Mouse (Mus musculus): ENCODE measurements around the gene Polrmt. TPM values are rescaled to one million over a fixed set of nuclear protein-coding genes. Genes with fewer than 3 reads are reported as not detected.

Gene Polrmt
- polyA plus RNA-seq, 1 experiment from 2014 or later: 44.8 TPM

DNA sequence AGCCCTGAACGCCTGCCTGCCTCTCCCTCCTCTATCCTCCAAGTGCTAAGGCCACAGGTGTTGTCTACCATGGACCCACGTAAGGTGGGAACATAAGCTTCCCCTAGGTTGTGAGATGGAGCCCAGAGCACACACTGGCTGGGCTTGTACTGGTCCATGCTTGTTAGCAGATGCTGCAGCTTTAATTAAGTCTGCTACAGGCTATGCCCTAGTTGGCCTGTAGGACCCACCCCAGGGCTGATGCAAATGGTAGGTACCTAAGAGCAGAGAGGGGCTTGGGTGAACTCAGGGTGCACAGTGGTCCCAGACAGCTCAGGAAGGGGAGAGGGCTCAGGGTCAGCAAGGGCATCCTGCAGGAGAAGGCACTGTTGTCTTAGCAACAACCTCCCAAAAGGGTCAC lies 43.2 kb upstream of the Polrmt start:
- no peak overlapping the region for H3K9ac ChIP-seq (ENCODE audit: low read length)
- H3K4me1 ChIP-seq (replicated peaks; ENCODE audit: control insufficient read depth, insufficient read depth, low read length): peaks cover 4% of the 10 kb centered on the region; the same call in 1 of the 2 replicates
- no peak for ATAC-seq (replicated peaks; ENCODE audit: low FRiP score)
- H3K4me3 ChIP-seq (ENCODE audit: low read depth, low read length): no peak overlapping the region
- no peaks in the 10 kb centered on the region for H3K36me3 ChIP-seq (ENCODE audit: control insufficient read depth, insufficient read depth, low read length)
- DNase-seq (ENCODE audit: low spot score): no peak
- H3K4me2 ChIP-seq (ENCODE audit: low read depth, low read length, severe bottlenecking): no peak overlapping the region
- H3K27ac ChIP-seq (ENCODE audit: low read depth, low read length): no peak overlapping the region
- no peaks in the 10 kb centered on the region for H3K27me3 ChIP-seq (ENCODE audit: control insufficient read depth, insufficient read depth, low read length)
- WGBS: 57% methylated on average over 2 of the region's 2 CpGs
- no peaks in the 10 kb centered on the region for H3K9me3 ChIP-seq (ENCODE audit: control insufficient read depth, low read length)

DNA sequence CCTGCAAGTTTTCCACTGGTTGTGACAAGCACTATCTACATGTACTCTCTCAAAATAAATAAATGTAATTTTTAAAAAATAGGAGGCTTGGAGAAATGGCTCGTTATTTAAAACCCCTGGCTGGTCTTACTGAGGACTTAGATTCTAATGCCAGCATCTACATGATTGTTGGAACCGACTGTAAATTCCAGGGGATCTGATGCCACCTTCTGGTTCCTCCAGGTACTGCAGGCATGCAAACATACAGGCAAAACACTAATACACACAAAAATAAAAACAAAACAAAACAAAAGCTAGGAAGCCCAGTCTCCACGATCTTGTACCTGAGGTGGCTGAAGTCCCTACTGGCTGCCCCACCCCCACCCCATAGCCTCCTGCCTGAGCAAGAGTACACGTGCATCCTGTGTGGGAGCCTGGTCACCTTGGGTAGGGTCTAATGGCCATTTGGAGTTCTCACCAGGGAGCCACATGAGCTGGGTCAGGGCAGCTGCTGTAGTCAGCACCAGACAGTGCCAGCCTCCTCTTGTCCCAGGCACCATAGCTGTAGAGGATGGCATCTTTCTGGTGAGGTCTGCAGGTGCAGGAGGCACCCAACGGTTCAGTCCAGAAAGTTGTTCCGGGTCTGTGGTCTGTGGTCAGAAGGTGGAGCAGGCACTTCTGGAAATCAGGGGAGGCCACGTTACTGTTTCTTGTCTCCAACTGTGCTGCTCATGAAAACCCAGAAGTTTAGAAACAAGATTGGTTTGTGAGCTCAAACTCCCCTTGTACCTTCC lies 42.2 kb upstream of the Polrmt start:
- Histone ChIP-seq H3K4me2 (ENCODE audit: low read depth, low read length, severe bottlenecking) (no peak overlapping the region), H3K9me3 (ENCODE audit: control insufficient read depth, low read length) (no peaks in the 10 kb centered on the region), H3K4me3 (ENCODE audit: low read depth, low read length) (no peak overlapping the region), H3K9ac (ENCODE audit: low read length) (no peak overlapping the region), H3K36me3 (ENCODE audit: control insufficient read depth, insufficient read depth, low read length) (no peaks in the 10 kb centered on the region), H3K4me1 (replicated peaks; ENCODE audit: control insufficient read depth, insufficient read depth, low read length) (peaks cover 4% of the 10 kb centered on the region; the same call in 1 of the 2 replicates), H3K27ac (ENCODE audit: low read depth, low read length) (no peak overlapping the region), H3K27me3 (ENCODE audit: control insufficient read depth, insufficient read depth, low read length) (peaks cover 3% of the 10 kb centered on the region; the same call in 1 of the 2 replicates)
- ATAC-seq (replicated peaks; ENCODE audit: low FRiP score) (no peak), DNase-seq (ENCODE audit: low spot score) (peak; percentile 87)
- WGBS: 37% methylated on average over 7 of the region's 7 CpGs

DNA sequence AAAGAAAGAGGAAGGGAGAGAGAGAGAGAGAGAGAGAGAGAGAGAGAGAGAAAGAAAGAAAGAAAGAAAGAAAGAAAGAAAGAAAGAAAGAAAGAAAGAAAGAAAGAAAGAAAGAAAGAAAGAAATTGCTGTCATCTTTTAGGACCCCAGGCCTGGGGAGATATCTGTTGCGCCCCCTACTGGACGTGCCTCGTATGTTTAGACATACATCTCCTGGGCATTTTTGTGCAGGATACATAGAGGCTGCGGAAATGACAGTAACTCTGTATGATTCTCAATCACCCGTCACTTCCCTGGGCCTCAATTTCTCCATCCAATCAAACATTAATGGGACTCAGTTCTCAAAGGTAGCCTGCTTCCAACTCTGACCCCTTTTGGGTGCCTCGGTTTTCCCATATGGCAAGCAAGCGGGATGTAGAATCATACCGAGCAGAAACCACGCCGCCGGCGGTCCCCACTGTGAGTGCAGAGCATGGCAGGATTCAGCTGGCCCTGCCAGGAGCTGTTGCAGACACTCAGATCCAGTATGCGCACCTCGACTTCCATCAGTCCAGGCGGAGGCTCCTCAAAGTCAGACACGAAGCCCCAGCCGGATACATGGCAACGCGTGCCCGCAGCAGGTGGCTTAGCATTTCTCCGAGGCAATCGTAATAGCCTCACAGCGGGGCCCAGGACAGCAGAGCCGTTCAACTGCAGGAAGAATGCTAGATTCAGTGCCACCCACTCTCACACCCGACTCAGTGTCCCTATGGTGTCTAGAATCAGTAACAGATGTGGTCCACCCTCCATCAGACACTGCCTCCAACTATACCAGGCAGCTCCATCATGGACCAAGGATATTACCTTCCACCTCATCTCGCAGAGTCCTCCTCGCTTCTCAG lies 37.8 kb upstream of the Polrmt start:
- peaks cover 7% of the 10 kb centered on the region for H3K4me1 ChIP-seq (replicated peaks; ENCODE audit: control insufficient read depth, insufficient read depth, low read length)
- no peaks in the 10 kb centered on the region for H3K9me3 ChIP-seq (ENCODE audit: control insufficient read depth, low read length)
- no peaks in the 10 kb centered on the region for H3K36me3 ChIP-seq (ENCODE audit: control insufficient read depth, insufficient read depth, low read length)
- H3K4me3 ChIP-seq (ENCODE audit: low read depth, low read length): no peak overlapping the region
- no peak overlapping the region for H3K9ac ChIP-seq (ENCODE audit: low read length)
- peaks cover 15% of the 10 kb centered on the region for H3K27me3 ChIP-seq (ENCODE audit: control insufficient read depth, insufficient read depth, low read length)
- no peak for ATAC-seq (replicated peaks; ENCODE audit: low FRiP score)
- 41% methylated on average over 27 of the region's 27 CpGs for WGBS
- no peak overlapping the region for H3K4me2 ChIP-seq (ENCODE audit: low read depth, low read length, severe bottlenecking)
- no peak overlapping the region for H3K27ac ChIP-seq (ENCODE audit: low read depth, low read length)
- DNase-seq (ENCODE audit: low spot score): peak; percentile 77

DNA sequence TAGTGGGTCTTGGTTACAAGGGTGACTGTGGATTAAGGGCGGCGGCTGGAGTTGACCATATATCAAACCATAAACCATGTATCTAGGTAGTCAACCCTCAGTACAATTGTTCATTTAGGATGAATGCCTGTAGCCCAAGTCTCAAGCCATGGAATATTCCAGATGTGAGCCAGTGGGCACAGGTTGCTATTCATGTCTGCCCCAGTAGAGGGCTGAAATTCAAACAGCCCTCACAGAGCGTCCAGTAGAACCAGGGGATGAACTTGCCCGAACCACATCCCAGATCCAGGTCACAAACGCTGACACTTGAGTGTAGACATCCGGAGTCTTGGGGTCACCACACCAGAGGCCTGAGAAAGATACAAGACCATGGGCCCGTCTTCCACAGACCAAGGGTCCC lies 36.7 kb upstream of the Polrmt start:
- Histone ChIP-seq H3K36me3 (ENCODE audit: control insufficient read depth, insufficient read depth, low read length) (no peaks in the 10 kb centered on the region), H3K9me3 (ENCODE audit: control insufficient read depth, low read length) (no peaks in the 10 kb centered on the region), H3K9ac (ENCODE audit: low read length) (no peak overlapping the region), H3K4me2 (ENCODE audit: low read depth, low read length, severe bottlenecking) (no peak overlapping the region), H3K27ac (ENCODE audit: low read depth, low read length) (no peak overlapping the region), H3K4me3 (ENCODE audit: low read depth, low read length) (no peak overlapping the region), H3K27me3 (ENCODE audit: control insufficient read depth, insufficient read depth, low read length) (peaks cover 26% of the 10 kb centered on the region), H3K4me1 (replicated peaks; ENCODE audit: control insufficient read depth, insufficient read depth, low read length) (peaks cover 9% of the 10 kb centered on the region)
- no peak for DNase-seq (ENCODE audit: low spot score)
- no peak for ATAC-seq (replicated peaks; ENCODE audit: low FRiP score)
- 64% methylated on average over 7 of the region's 7 CpGs for WGBS

DNA sequence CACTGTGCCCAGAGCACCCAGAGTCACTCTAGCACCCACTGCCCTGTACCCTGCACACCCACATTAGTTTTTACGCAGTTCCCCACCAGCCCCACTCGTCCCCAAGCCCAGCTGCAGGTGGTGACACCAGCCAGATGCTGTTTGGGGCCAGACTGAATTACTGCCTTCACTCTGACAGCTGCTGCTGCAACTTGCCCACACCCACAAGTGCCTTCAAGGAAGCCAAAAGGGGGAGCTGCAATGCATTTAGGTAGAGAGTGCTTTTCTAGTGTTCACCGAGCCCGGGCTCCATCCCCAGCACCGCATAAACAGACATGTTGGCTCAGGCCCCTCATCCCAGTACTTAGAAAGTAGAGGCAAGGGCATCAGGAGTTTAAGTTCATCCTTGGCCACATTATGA lies 35.6 kb upstream of the Polrmt start:
- Histone ChIP-seq H3K36me3 (ENCODE audit: control insufficient read depth, insufficient read depth, low read length) (no peaks in the 10 kb centered on the region), H3K27ac (ENCODE audit: low read depth, low read length) (no peak overlapping the region), H3K4me3 (ENCODE audit: low read depth, low read length) (no peak overlapping the region), H3K9ac (ENCODE audit: low read length) (no peak overlapping the region), H3K4me2 (ENCODE audit: low read depth, low read length, severe bottlenecking) (no peak overlapping the region), H3K9me3 (ENCODE audit: control insufficient read depth, low read length) (no peaks in the 10 kb centered on the region), H3K27me3 (ENCODE audit: control insufficient read depth, insufficient read depth, low read length) (peaks cover 37% of the 10 kb centered on the region), H3K4me1 (replicated peaks; ENCODE audit: control insufficient read depth, insufficient read depth, low read length) (peaks cover 14% of the 10 kb centered on the region)
- DNase-seq (ENCODE audit: low spot score) (no peak), ATAC-seq (replicated peaks; ENCODE audit: low FRiP score) (no peak)
- 55% methylated on average over 5 of the region's 5 CpGs for WGBS

DNA sequence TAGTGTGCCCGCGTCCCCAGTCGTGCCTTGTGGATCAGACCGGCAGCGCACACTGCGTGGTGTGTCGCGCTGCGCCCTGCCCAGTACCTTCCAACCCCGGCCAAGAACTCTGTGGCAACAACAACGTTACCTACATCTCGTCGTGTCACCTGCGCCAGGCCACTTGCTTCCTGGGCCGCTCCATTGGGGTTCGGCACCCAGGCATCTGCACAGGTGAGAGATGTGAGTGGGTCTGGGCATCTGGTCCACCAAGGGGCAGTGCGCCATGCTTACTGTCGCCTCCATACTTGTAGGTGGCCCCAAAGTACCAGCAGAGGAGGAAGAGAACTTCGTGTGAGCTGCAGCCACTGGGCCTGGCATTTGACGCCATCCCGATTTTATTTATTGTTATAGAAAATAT lies 34.8 kb upstream of the Polrmt start:
- no peak overlapping the region for H3K9ac ChIP-seq (ENCODE audit: low read length)
- peaks cover 40% of the 10 kb centered on the region for H3K27me3 ChIP-seq (ENCODE audit: control insufficient read depth, insufficient read depth, low read length)
- H3K4me2 ChIP-seq (ENCODE audit: low read depth, low read length, severe bottlenecking): peak overlapping the region; percentile 62
- 30% methylated on average over 21 of the region's 21 CpGs for WGBS
- H3K4me1 ChIP-seq (replicated peaks; ENCODE audit: control insufficient read depth, insufficient read depth, low read length): peaks cover 15% of the 10 kb centered on the region
- H3K36me3 ChIP-seq (ENCODE audit: control insufficient read depth, insufficient read depth, low read length): no peaks in the 10 kb centered on the region
- no peak overlapping the region for H3K27ac ChIP-seq (ENCODE audit: low read depth, low read length)
- ATAC-seq (replicated peaks; ENCODE audit: low FRiP score): no peak
- H3K9me3 ChIP-seq (ENCODE audit: control insufficient read depth, low read length): no peaks in the 10 kb centered on the region
- H3K4me3 ChIP-seq (ENCODE audit: low read depth, low read length): no peak overlapping the region
- no peak for DNase-seq (ENCODE audit: low spot score)

DNA sequence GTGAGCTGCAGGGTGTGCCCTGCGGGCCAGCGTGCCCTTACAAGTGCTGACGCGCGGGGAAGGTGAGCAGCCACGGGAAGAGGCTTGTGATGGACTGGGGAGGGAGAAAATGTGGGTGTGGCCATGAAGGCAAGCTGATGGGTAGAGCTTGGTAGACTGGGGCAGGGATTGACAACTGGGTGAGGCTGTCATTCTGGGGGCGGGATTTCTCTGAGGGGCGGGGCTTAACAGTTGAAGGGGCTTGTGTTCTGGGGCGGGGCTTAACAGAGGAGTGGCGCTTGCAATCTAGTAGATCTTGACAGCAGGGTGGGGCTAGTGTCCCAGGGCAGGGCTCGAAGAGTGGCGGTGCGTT lies 34.3 kb upstream of the Polrmt start:
- Histone ChIP-seq H3K27me3 (ENCODE audit: control insufficient read depth, insufficient read depth, low read length) (peaks cover 40% of the 10 kb centered on the region), H3K27ac (ENCODE audit: low read depth, low read length) (no peak overlapping the region), H3K9me3 (ENCODE audit: control insufficient read depth, low read length) (no peaks in the 10 kb centered on the region), H3K4me2 (ENCODE audit: low read depth, low read length, severe bottlenecking) (peak overlapping the region; percentile 62), H3K4me3 (ENCODE audit: low read depth, low read length) (peak overlapping the region; percentile 28), H3K4me1 (replicated peaks; ENCODE audit: control insufficient read depth, insufficient read depth, low read length) (peaks cover 15% of the 10 kb centered on the region), H3K9ac (ENCODE audit: low read length) (no peak overlapping the region), H3K36me3 (ENCODE audit: control insufficient read depth, insufficient read depth, low read length) (no peaks in the 10 kb centered on the region)
- ATAC-seq (replicated peaks; ENCODE audit: low FRiP score) (peak; percentile 9; the same call in 1 of the 2 replicates), DNase-seq (ENCODE audit: low spot score) (peak; percentile 81)
- 3% methylated on average over 13 of the region's 13 CpGs for WGBS

DNA sequence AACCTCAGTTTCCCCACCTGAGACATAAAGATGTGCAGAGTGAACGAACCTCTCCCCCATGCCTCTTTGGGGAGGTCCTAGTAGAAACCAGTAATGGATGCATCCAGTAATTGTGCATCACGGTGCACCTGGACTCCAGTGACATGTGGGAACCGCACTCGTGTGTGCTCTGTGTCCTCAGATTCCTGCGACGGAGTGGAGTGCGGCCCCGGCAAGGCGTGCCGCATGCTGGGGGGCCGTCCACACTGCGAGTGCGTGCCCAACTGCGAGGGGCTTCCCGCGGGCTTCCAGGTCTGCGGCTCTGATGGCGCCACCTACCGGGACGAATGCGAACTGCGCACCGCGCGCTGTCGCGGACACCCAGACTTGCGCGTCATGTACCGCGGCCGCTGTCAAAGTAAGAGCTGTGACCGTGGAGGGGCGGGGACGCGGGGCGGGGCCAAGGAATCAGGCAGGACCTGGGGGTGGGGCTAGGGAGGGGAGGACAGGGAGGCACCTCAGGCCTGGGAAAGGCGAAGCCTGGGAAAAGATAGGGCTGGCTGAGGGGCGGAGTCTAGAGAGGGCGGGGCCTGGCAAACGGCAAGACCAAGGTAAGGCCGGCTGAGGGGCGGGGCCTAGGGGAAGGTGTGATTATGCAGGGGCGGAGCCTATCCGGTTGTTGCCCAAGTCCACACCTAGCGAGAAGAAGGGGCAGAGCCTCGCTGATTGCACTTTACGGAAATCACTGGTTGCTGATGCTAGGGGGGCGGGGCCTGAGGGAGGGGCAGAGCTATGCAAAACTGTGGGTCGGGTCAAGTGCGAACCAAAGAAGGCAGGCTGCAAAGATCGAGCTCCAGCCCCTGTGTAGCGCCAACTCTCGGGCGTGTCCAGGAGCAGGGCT lies 33.6 kb upstream of the Polrmt start:
- 1% methylated on average over 55 of the region's 55 CpGs for WGBS
- Histone ChIP-seq H3K9me3 (ENCODE audit: control insufficient read depth, low read length) (peaks cover 4% of the 10 kb centered on the region; the same call in 1 of the 2 replicates), H3K27me3 (ENCODE audit: control insufficient read depth, insufficient read depth, low read length) (peaks cover 40% of the 10 kb centered on the region), H3K9ac (ENCODE audit: low read length) (no peak overlapping the region), H3K4me1 (replicated peaks; ENCODE audit: control insufficient read depth, insufficient read depth, low read length) (peaks cover 15% of the 10 kb centered on the region), H3K4me3 (ENCODE audit: low read depth, low read length) (peak overlapping the region; percentile 28), H3K27ac (ENCODE audit: low read depth, low read length) (no peak overlapping the region), H3K36me3 (ENCODE audit: control insufficient read depth, insufficient read depth, low read length) (no peaks in the 10 kb centered on the region), H3K4me2 (ENCODE audit: low read depth, low read length, severe bottlenecking) (peak overlapping the region; percentile 62)
- ATAC-seq (replicated peaks; ENCODE audit: low FRiP score) (peak; percentile 90), DNase-seq (ENCODE audit: low spot score) (peak; percentile 99)

All from forebrain, embryonic 11.5 days (tissue).